Mouse (Mus musculus) hindbrain, embryonic 16.5 days (tissue): ENCODE measurements around the gene Polk. TPM values are rescaled to one million over a fixed set of nuclear protein-coding genes. Genes with fewer than 3 reads are reported as not detected.
A peak's percentile ranks its signal among the peaks of the same experiment; 100 is the strongest.

Source experiments
- ATAC-seq: fragments of 200-750 bp; cut with Nextera tagmentation; 2 replicates; pipeline ENCODE4 v1.8.0; 2017; ENCODE audit warnings: moderate TSS enrichment, moderate library complexity
- H3K27ac ChIP-seq: fragments of 300-500 bp; sonication (generic); 2 replicates; pipeline ENCODE4 v1.5.1; 2014; ENCODE audit warnings: low read depth, mild to moderate bottlenecking, control low read depth, low read length, moderate library complexity
- H3K27me3 ChIP-seq: fragments of 300-500 bp; sonication (generic); replicated peaks from 2 replicates; pipeline ENCODE4 v1.6.1; 2014; ENCODE audit warnings: low read length; ENCODE audit not compliant: control insufficient read depth, insufficient read depth
- H3K36me3 ChIP-seq: fragments of 300-500 bp; sonication (generic); 2 replicates; pipeline ENCODE4 v1.6.1; 2014; ENCODE audit warnings: mild to moderate bottlenecking, low read length, moderate library complexity, mixed read lengths; ENCODE audit not compliant: control insufficient read depth, insufficient read depth
- H3K4me1 ChIP-seq: fragments of 300-500 bp; sonication (generic); 2 replicates; pipeline ENCODE4 v1.6.1; 2014; ENCODE audit warnings: low read depth, low read length; ENCODE audit not compliant: control insufficient read depth, insufficient read depth
- H3K4me2 ChIP-seq: fragments of 300-500 bp; sonication (generic); 2 replicates; pipeline ENCODE4 v1.6.1; 2014; ENCODE audit warnings: mild to moderate bottlenecking, low read length, control low read depth, moderate library complexity
- H3K4me3 ChIP-seq: fragments of 300-500 bp; sonication (generic); 2 replicates; pipeline ENCODE4 v1.5.1; 2014; ENCODE audit warnings: mild to moderate bottlenecking, low read length, control low read depth, moderate library complexity
- H3K9ac ChIP-seq: fragments of 300-500 bp; sonication (generic); 2 replicates; pipeline ENCODE4 v1.6.1; 2014; ENCODE audit warnings: low read depth, mild to moderate bottlenecking, control low read depth, low read length, moderate library complexity
- H3K9me3 ChIP-seq: fragments of 300-500 bp; sonication (generic); 2 replicates; pipeline ENCODE4 v1.6.1; 2014; ENCODE audit warnings: mild to moderate bottlenecking, low read length, moderate library complexity; ENCODE audit not compliant: control insufficient read depth
- WGBS: fragments of 180-500 bp; shearing (Covaris S2); extraction: QIAGEN DNeasy Blood & Tissue Kit; methylation state at CpG from one replicate; pipeline ENCODE4 v1.1.7; 2014; 5-methylcytosine and 5-hydroxymethylcytosine counted together
- polyA plus RNA-seq: library from polyadenylated mRNA; unstranded; fragments of >200 nt; fragmentation: Nextera tagmentation; extraction: Ambion mirVana; gene quantifications from 2 replicates; pipeline ENCODE4 v1.2.1, GENCODE M21; 2015

The Polk gene
- polyA plus RNA-seq, result 7.4 and 7.9 TPM in 2 replicates

- under 1% methylated on average over 43 of the region's 50 CpGs for WGBS
- Histone ChIP-seq H3K4me1 (peaks cover 5% of the 10 kb centered on the region; the same call in 1 of the 2 replicates), H3K4me3 (peak within 1 kb of the TSS; percentile 83), H3K9ac (peak within 1 kb of the TSS; percentile 77), H3K27ac (peak within 1 kb of the TSS; percentile 92), H3K36me3 (no peaks in the 10 kb centered on the region), H3K9me3 (no peaks in the 10 kb centered on the region), H3K4me2 (peak within 1 kb of the TSS; percentile 66), H3K27me3 (no peaks in the 10 kb centered on the region)
- peak; percentile 99 for ATAC-seq
Observed at GRCm38 (mm10) chr13:96542081-96542889, at the start of gene Polk, which contains the start of gene Col4a3bp. Gene Polk (minus strand): TSS chr13:96542579. Gene Col4a3bp (plus strand): TSS chr13:96542618.

- no peaks in the 10 kb centered on the region for H3K4me1 ChIP-seq
- no peak overlapping the region for H3K27ac ChIP-seq
- H3K4me3 ChIP-seq, result no peak overlapping the region
- no peak overlapping the region for H3K4me2 ChIP-seq
- no peaks in the 10 kb centered on the region for H3K27me3 ChIP-seq
- no peaks in the 10 kb centered on the region for H3K36me3 ChIP-seq
- H3K9me3 ChIP-seq, result no peaks in the 10 kb centered on the region
- ATAC-seq, result no peak
- 74% methylated on average over 1 of the region's 1 CpGs for WGBS
- no peak overlapping the region for H3K9ac ChIP-seq
Observed at GRCm38 (mm10) chr13:96588642-96589041, 46.3 kb upstream of the Polk start.

GRCm38 (mm10) chr13:96586540-96586939 lies 44.2 kb upstream of the Polk start:
- Histone ChIP-seq H3K27ac (no peak overlapping the region), H3K9ac (no peak overlapping the region), H3K4me3 (no peak overlapping the region), H3K4me1 (no peaks in the 10 kb centered on the region), H3K4me2 (no peak overlapping the region), H3K9me3 (no peaks in the 10 kb centered on the region), H3K27me3 (no peaks in the 10 kb centered on the region), H3K36me3 (no peaks in the 10 kb centered on the region)
- 96% methylated on average over 5 of the region's 5 CpGs for WGBS
- ATAC-seq, result no peak

- no peak overlapping the region for H3K4me3 ChIP-seq
- 93% methylated on average over 2 of the region's 2 CpGs for WGBS
- no peak overlapping the region for H3K9ac ChIP-seq
Observed at GRCm38 (mm10) chr13:96584201-96584600, 41.8 kb upstream of the Polk start.

GRCm38 (mm10) chr13:96579979-96580378 lies 37.6 kb upstream of the Polk start:
- ATAC-seq, result no peak
- Histone ChIP-seq H3K9ac (no peak overlapping the region), H3K36me3 (no peaks in the 10 kb centered on the region), H3K27me3 (no peaks in the 10 kb centered on the region), H3K4me3 (no peak overlapping the region), H3K4me1 (no peaks in the 10 kb centered on the region), H3K9me3 (no peaks in the 10 kb centered on the region), H3K4me2 (no peak overlapping the region), H3K27ac (no peak overlapping the region)
- whole genome bisulfite sequencing, result 71% methylated on average over 1 of the region's 1 CpGs

More at GRCm38 (mm10) chr13:96584201-96584600, 41.8 kb upstream of the Polk start:
- Histone ChIP-seq H3K27me3 (no peaks in the 10 kb centered on the region), H3K36me3 (no peaks in the 10 kb centered on the region), H3K9me3 (no peaks in the 10 kb centered on the region), H3K27ac (no peak overlapping the region), H3K4me2 (no peak overlapping the region), H3K4me1 (no peaks in the 10 kb centered on the region)
- ATAC-seq, result no peak

- no peak for ATAC-seq
- no peak overlapping the region for H3K4me3 ChIP-seq
- no peak overlapping the region for H3K27ac ChIP-seq
- no peaks in the 10 kb centered on the region for H3K4me1 ChIP-seq
- H3K36me3 ChIP-seq, result no peaks in the 10 kb centered on the region
- H3K27me3 ChIP-seq, result no peaks in the 10 kb centered on the region
- no peak overlapping the region for H3K9ac ChIP-seq
- whole genome bisulfite sequencing, result 90% methylated on average over 2 of the region's 2 CpGs
- H3K4me2 ChIP-seq, result no peak overlapping the region
- no peaks in the 10 kb centered on the region for H3K9me3 ChIP-seq
Observed at GRCm38 (mm10) chr13:96579104-96579503, 36.7 kb upstream of the Polk start.

- no peak for ATAC-seq
- Histone ChIP-seq H3K36me3 (no peaks in the 10 kb centered on the region), H3K9me3 (no peaks in the 10 kb centered on the region)
Observed at GRCm38 (mm10) chr13:96574170-96574569, 31.8 kb upstream of the Polk start.

GRCm38 (mm10) chr13:96571016-96571361 lies 28.6 kb upstream of the Polk start:
- H3K36me3 ChIP-seq, result no peaks in the 10 kb centered on the region
- no peaks in the 10 kb centered on the region for H3K4me1 ChIP-seq
- ATAC-seq, result no peak
- H3K9me3 ChIP-seq, result no peaks in the 10 kb centered on the region
- H3K4me3 ChIP-seq, result no peak overlapping the region
- H3K27me3 ChIP-seq, result no peaks in the 10 kb centered on the region
- no peak overlapping the region for H3K4me2 ChIP-seq
- no peak overlapping the region for H3K27ac ChIP-seq
- WGBS, result 67% methylated on average over 6 of the region's 6 CpGs
- no peak overlapping the region for H3K9ac ChIP-seq

More at GRCm38 (mm10) chr13:96574170-96574569, 31.8 kb upstream of the Polk start:
- H3K4me3 ChIP-seq, result no peak overlapping the region
- 92% methylated on average over 2 of the region's 2 CpGs for WGBS
- H3K27ac ChIP-seq, result no peak overlapping the region
- no peak overlapping the region for H3K9ac ChIP-seq
- no peaks in the 10 kb centered on the region for H3K4me1 ChIP-seq
- H3K27me3 ChIP-seq, result no peaks in the 10 kb centered on the region
- no peak overlapping the region for H3K4me2 ChIP-seq

- Histone ChIP-seq H3K4me2 (no peak overlapping the region), H3K36me3 (no peaks in the 10 kb centered on the region), H3K27ac (no peak overlapping the region), H3K27me3 (no peaks in the 10 kb centered on the region), H3K9ac (no peak overlapping the region), H3K9me3 (no peaks in the 10 kb centered on the region), H3K4me1 (no peaks in the 10 kb centered on the region), H3K4me3 (no peak overlapping the region)
- no peak for ATAC-seq
- 72% methylated on average over 10 of the region's 10 CpGs for whole genome bisulfite sequencing
Observed at GRCm38 (mm10) chr13:96570313-96571015, 28.1 kb upstream of the Polk start.
